Mouse (Mus musculus): ENCODE measurements around the gene Gm27021. TPM values are rescaled to one million over a fixed set of nuclear protein-coding genes. Genes with fewer than 3 reads are reported as not detected.
"Not testable (repeated sequence)": the region's sequence is repeated elsewhere in the genome, so short reads cannot be mapped to it uniquely, and the experiment has no call there.

The Gm27021 gene
- polyA plus RNA-seq, 1 experiment from 2014 or later, result 4.9 TPM

DNA sequence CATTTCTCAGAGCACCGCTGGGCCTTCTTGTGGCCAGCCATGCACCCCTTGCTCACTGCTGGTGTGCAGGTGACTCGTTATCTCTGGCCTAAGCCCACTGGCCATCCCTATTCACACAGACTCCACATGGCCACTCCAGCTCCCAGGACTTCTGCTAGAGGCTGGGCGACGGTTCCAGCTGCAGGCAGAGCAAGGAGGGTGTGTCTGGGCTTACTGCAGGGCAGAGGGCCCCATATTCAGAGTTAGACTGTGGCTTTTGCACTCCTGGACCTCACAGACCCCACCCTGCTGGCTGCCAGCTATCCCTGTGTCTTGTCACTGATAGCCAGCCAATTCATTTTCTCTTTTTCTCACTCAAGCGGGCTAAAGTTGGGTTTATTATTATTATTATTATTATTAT is 16.2 kb upstream of the Gm27021 start:
- H3K9ac ChIP-seq, result no peak overlapping the region
- H3K9me3 ChIP-seq (replicated peaks), result no peaks in the 10 kb centered on the region
- peaks cover 4% of the 10 kb centered on the region; the same call in 1 of the 2 replicates for H3K27me3 ChIP-seq
- ATAC-seq (ENCODE audit: low FRiP score), result no peak
- H3K4me2 ChIP-seq (replicated peaks), result no peak overlapping the region
- WGBS, result 63% methylated on average over 5 of the region's 5 CpGs
- H3K4me3 ChIP-seq, result no peak overlapping the region
- 0 out of 2 replicates have a peak, but pooled peaks cover 2% of the 10 kb centered on the region for H3K4me1 ChIP-seq
- H3K36me3 ChIP-seq, result no peaks in the 10 kb centered on the region
- no peak overlapping the region for H3K27ac ChIP-seq

- Histone ChIP-seq H3K4me1 (0 out of 2 replicates have a peak, but pooled peaks cover 2% of the 10 kb centered on the region), H3K9me3 (replicated peaks) (no peaks in the 10 kb centered on the region), H3K36me3 (no peaks in the 10 kb centered on the region), H3K4me2 (replicated peaks) (no peak overlapping the region), H3K4me3 (no peak overlapping the region), H3K27ac (no peak overlapping the region), H3K9ac (no peak overlapping the region), H3K27me3 (peaks cover under 1% of the 10 kb centered on the region; the same call in 1 of the 2 replicates)
- no peak for ATAC-seq (ENCODE audit: low FRiP score)
- whole genome bisulfite sequencing, result 17% methylated on average over 10 of the region's 10 CpGs
Measured at GRCm38 (mm10) chr8:120683602-120684001, 15.7 kb upstream of the Gm27021 start.

- no peak overlapping the region for H3K4me2 ChIP-seq (replicated peaks)
- WGBS, result 79% methylated on average over 10 of the region's 10 CpGs
- 0 out of 2 replicates have a peak, but pooled peaks cover 2% of the 10 kb centered on the region for H3K4me1 ChIP-seq
- no peak for ATAC-seq (ENCODE audit: low FRiP score)
- H3K4me3 ChIP-seq, result no peak overlapping the region
- no peak overlapping the region for H3K27ac ChIP-seq
- no peaks in the 10 kb centered on the region for H3K36me3 ChIP-seq
- no peaks in the 10 kb centered on the region for H3K9me3 ChIP-seq (replicated peaks)
- H3K27me3 ChIP-seq, result no peaks in the 10 kb centered on the region
- no peak overlapping the region for H3K9ac ChIP-seq
Measured at GRCm38 (mm10) chr8:120681113-120681512, 13.2 kb upstream of the Gm27021 start.

GRCm38 (mm10) chr8:120680405-120680804 is 12.5 kb upstream of the Gm27021 start:
- 64% methylated on average over 7 of the region's 7 CpGs for WGBS
- H3K36me3 ChIP-seq; H3K9me3 ChIP-seq (replicated peaks); H3K27ac ChIP-seq; H3K4me2 ChIP-seq (replicated peaks); H3K4me3 ChIP-seq; ATAC-seq (ENCODE audit: low FRiP score); H3K4me1 ChIP-seq; H3K9ac ChIP-seq; H3K27me3 ChIP-seq: not testable (repeated sequence)

- H3K27ac ChIP-seq, result no peak overlapping the region
- WGBS, result 74% methylated on average over 11 of the region's 11 CpGs
Measured at GRCm38 (mm10) chr8:120679629-120680387, 11.9 kb upstream of the Gm27021 start.

DNA sequence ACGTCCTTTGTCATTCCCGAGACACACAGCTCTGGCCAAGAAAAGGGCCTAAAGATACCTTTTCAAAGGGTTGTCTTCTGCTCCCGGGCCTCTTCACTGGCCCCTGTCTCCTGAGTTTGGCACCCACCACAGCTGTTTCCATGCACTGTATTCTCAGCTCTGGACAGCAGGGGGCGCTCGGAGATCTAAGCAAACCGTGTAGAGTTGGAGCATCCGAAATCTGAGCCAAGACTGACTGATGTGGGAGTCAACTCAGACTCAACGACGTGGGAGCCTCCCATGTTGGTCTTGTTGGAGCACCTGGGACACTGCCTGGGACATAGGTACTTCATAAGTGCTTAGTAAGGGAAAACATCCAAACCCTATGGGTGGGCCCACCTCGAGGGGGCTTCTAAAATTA is 10.6 kb upstream of the Gm27021 start:
- peak; percentile 64; the same call in 1 of the 2 replicates for ATAC-seq (ENCODE audit: low FRiP score)
- H3K4me1 ChIP-seq, result no peaks in the 10 kb centered on the region
- no peak overlapping the region for H3K4me2 ChIP-seq (replicated peaks)
- no peaks in the 10 kb centered on the region for H3K9me3 ChIP-seq (replicated peaks)
- H3K36me3 ChIP-seq, result peaks cover 14% of the 10 kb centered on the region
- no peak overlapping the region for H3K27ac ChIP-seq
- no peak overlapping the region for H3K4me3 ChIP-seq
- H3K27me3 ChIP-seq, result no peaks in the 10 kb centered on the region
- WGBS, result 9% methylated on average over 10 of the region's 10 CpGs
- no peak overlapping the region for H3K9ac ChIP-seq

More at GRCm38 (mm10) chr8:120679629-120680387, 11.9 kb upstream of the Gm27021 start:
- Histone ChIP-seq H3K4me3 (no peak overlapping the region), H3K9ac (no peak overlapping the region), H3K4me2 (replicated peaks) (no peak overlapping the region), H3K27me3 (no peaks in the 10 kb centered on the region), H3K9me3 (replicated peaks) (no peaks in the 10 kb centered on the region), H3K4me1 (0 out of 2 replicates have a peak, but pooled peaks cover 2% of the 10 kb centered on the region), H3K36me3 (0 out of 2 replicates have a peak, but pooled peaks cover 5% of the 10 kb centered on the region)
- no peak for ATAC-seq (ENCODE audit: low FRiP score)

GRCm38 (mm10) chr8:120675718-120676117 is 7.8 kb upstream of the Gm27021 start:
- WGBS, result 69% methylated on average over 8 of the region's 8 CpGs
- H3K4me1 ChIP-seq, result peaks cover 6% of the 10 kb centered on the region
- H3K27me3 ChIP-seq, result no peaks in the 10 kb centered on the region
- H3K36me3 ChIP-seq, result peaks cover 41% of the 10 kb centered on the region
- no peak overlapping the region for H3K27ac ChIP-seq
- no peaks in the 10 kb centered on the region for H3K9me3 ChIP-seq (replicated peaks)
- no peak overlapping the region for H3K4me3 ChIP-seq
- no peak overlapping the region for H3K4me2 ChIP-seq (replicated peaks)
- no peak overlapping the region for H3K9ac ChIP-seq
- no peak for ATAC-seq (ENCODE audit: low FRiP score)

GRCm38 (mm10) chr8:120673298-120673697 is 5.4 kb upstream of the Gm27021 start:
- Histone ChIP-seq H3K4me2 (replicated peaks) (no peak overlapping the region), H3K9ac (no peak overlapping the region), H3K9me3 (replicated peaks) (no peaks in the 10 kb centered on the region), H3K27ac (no peak overlapping the region), H3K36me3 (peaks cover 50% of the 10 kb centered on the region), H3K4me1 (peaks cover 18% of the 10 kb centered on the region), H3K27me3 (no peaks in the 10 kb centered on the region), H3K4me3 (no peak overlapping the region)
- 98% methylated on average over 7 of the region's 7 CpGs for WGBS
- ATAC-seq (ENCODE audit: low FRiP score), result no peak

DNA sequence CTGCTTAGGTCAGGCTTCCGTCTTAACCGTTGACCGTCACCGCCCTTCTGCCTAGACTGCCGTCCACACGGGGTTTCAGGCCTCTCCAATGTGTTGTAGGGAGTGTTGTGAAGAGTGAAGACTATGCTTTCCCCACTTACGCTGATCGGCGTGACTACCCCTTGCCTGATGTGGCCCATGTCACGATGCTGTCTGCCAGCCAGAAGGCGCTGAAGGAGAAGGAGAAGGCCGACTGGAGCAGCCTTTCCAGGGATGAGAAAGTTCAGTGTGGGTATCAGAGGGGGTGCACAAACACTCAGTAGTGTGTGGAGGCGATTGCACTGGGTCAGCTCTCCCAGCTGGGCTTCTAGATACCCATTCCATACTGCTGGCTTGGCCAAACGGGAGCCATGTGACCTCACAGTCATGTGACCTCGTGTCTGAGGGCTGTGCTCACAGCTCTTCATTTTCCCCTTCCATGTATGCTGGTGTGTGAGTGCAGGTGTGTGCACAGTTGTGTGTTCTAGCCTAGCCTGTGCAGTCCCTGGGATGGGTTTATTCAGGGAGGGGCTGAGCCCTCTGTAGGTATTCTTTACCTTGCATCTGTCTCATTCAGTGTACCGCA is 4.8 kb upstream of the Gm27021 start:
- WGBS, result 92% methylated on average over 16 of the region's 16 CpGs
- Histone ChIP-seq H3K27ac (no peak overlapping the region), H3K4me1 (peaks cover 18% of the 10 kb centered on the region), H3K9ac (no peak overlapping the region), H3K4me3 (no peak overlapping the region), H3K9me3 (replicated peaks) (no peaks in the 10 kb centered on the region), H3K27me3 (no peaks in the 10 kb centered on the region), H3K36me3 (peaks cover 50% of the 10 kb centered on the region), H3K4me2 (replicated peaks) (no peak overlapping the region)
- no peak for ATAC-seq (ENCODE audit: low FRiP score)

GRCm38 (mm10) chr8:120671775-120672174 is 3.9 kb upstream of the Gm27021 start:
- Histone ChIP-seq H3K36me3 (peaks cover 50% of the 10 kb centered on the region), H3K27me3 (no peaks in the 10 kb centered on the region), H3K9me3 (replicated peaks) (no peaks in the 10 kb centered on the region), H3K4me3 (no peak overlapping the region), H3K9ac (no peak overlapping the region), H3K4me2 (replicated peaks) (no peak overlapping the region), H3K4me1 (peaks cover 22% of the 10 kb centered on the region), H3K27ac (no peak overlapping the region)
- 58% methylated on average over 6 of the region's 6 CpGs for WGBS
- ATAC-seq (ENCODE audit: low FRiP score), result no peak

- peak within 1 kb of the TSS; percentile 75 for H3K4me3 ChIP-seq
- H3K27ac ChIP-seq, result peak within 1 kb of the TSS; percentile 86
- no peaks in the 10 kb centered on the region for H3K9me3 ChIP-seq (replicated peaks)
- H3K4me1 ChIP-seq, result peaks cover 46% of the 10 kb centered on the region
- H3K9ac ChIP-seq, result peak within 1 kb of the TSS; percentile 95
- peak within 1 kb of the TSS; percentile 91 for H3K4me2 ChIP-seq (replicated peaks)
- H3K36me3 ChIP-seq, result peaks cover 41% of the 10 kb centered on the region
- under 1% methylated on average over 50 of the region's 51 CpGs for WGBS
- ATAC-seq (ENCODE audit: low FRiP score), result peak; percentile 68
- no peaks in the 10 kb centered on the region for H3K27me3 ChIP-seq
Measured at GRCm38 (mm10) chr8:120668374-120668905, 561 bp upstream of the Gm27021 start, which contains the start of gene Emc8. Gene Emc8 (minus strand): TSS chr8:120668573.

- Histone ChIP-seq H3K4me1 (peaks cover 46% of the 10 kb centered on the region), H3K4me2 (replicated peaks) (peak overlapping the region; percentile 91), H3K4me3 (peak overlapping the region; percentile 75), H3K27me3 (no peaks in the 10 kb centered on the region), H3K9ac (peak overlapping the region; percentile 95), H3K36me3 (peaks cover 28% of the 10 kb centered on the region), H3K9me3 (replicated peaks) (no peaks in the 10 kb centered on the region), H3K27ac (no peak overlapping the region)
- WGBS, result 3% methylated on average over 17 of the region's 17 CpGs
- ATAC-seq (ENCODE audit: low FRiP score), result no peak
Measured at GRCm38 (mm10) chr8:120666807-120667470, 940 bp downstream of the Gm27021 start.

Measured in hindbrain, embryonic 12.5 days (tissue).